Mouse (Mus musculus) neural tube, embryonic 13.5 days (tissue): ENCODE results near the gene Sptb. TPM values are rescaled to one million over a fixed set of nuclear protein-coding genes. Genes with fewer than 3 reads are reported as not detected.

Experiments
- ATAC-seq: fragments of 200-750 bp; cut with Nextera tagmentation; 2 replicates; pipeline ENCODE4 v1.8.0; 2017; ENCODE audit warnings: low read depth, mild to moderate bottlenecking, moderate TSS enrichment, moderate library complexity
- H3K27ac ChIP-seq: fragments of 300-500 bp; sonication (generic); replicated peaks from 2 replicates; pipeline ENCODE4 v1.5.1; 2015; ENCODE audit warnings: moderate library complexity, mild to moderate bottlenecking, inconsistent platforms
- H3K27me3 ChIP-seq: fragments of 300-500 bp; sonication (generic); 2 replicates; pipeline ENCODE4 v1.6.1; 2015; ENCODE audit warnings: mild to moderate bottlenecking, inconsistent platforms
- H3K36me3 ChIP-seq: fragments of 300-500 bp; sonication (generic); 2 replicates; pipeline ENCODE4 v1.6.1; 2015; ENCODE audit warnings: mild to moderate bottlenecking, inconsistent platforms
- H3K4me1 ChIP-seq: fragments of 300-500 bp; sonication (generic); replicated peaks from 2 replicates; pipeline ENCODE4 v1.6.1; 2015; ENCODE audit warnings: inconsistent platforms
- H3K4me2 ChIP-seq: fragments of 300-500 bp; sonication (generic); 2 replicates; pipeline ENCODE4 v1.6.1; 2015; ENCODE audit warnings: inconsistent platforms, mild to moderate bottlenecking, moderate library complexity
- H3K4me3 ChIP-seq: fragments of 300-500 bp; sonication (generic); 2 replicates; pipeline ENCODE4 v1.5.1; 2015; ENCODE audit warnings: mild to moderate bottlenecking, inconsistent platforms
- H3K9ac ChIP-seq: fragments of 300-500 bp; sonication (generic); 2 replicates; pipeline ENCODE4 v1.6.1; 2015; ENCODE audit warnings: moderate library complexity, mild to moderate bottlenecking, inconsistent platforms
- H3K9me3 ChIP-seq: fragments of 300-500 bp; sonication (generic); 2 replicates; pipeline ENCODE4 v1.6.1; 2016; ENCODE audit warnings: inconsistent platforms
- WGBS: fragments of 180-500 bp; shearing (Covaris S2); methylation state at CpG from one replicate; pipeline ENCODE4 v1.1.7; 2015; 5-methylcytosine and 5-hydroxymethylcytosine counted together
- polyA plus RNA-seq: library from polyadenylated mRNA; unstranded; fragments of >200 nt; fragmentation: Nextera tagmentation; extraction: Ambion mirVana; gene quantifications from 2 replicates; pipeline ENCODE4 v1.2.1, GENCODE M21; 2015

Gene Sptb
- polyA plus RNA-seq, 1 experiment from 2014 or later: 2.7 TPM

DNA sequence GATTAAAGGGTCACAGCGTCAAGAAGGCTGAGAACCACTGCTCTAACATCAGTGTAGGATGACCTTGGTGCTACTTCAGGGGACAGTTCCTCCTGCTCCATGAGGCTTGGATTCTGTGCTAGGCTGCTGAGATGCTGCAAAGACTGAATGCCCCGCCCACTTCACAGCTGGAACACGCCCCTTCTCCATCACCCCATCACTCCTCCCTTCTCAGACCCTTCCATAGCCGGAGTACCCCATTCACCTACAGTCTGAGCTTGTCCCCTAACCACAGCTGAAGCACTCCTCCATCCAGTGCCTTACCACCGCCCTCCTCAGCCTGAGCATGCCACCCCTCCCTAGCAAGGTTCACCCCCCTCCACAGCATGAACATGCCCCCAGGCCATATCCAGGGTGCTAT, 90.5 kb downstream of the Sptb start:
- no peak overlapping the region for H3K4me3 ChIP-seq
- peaks cover 28% of the 10 kb centered on the region for H3K4me1 ChIP-seq
- 58% methylated on average over 5 of the region's 5 CpGs for WGBS

DNA sequence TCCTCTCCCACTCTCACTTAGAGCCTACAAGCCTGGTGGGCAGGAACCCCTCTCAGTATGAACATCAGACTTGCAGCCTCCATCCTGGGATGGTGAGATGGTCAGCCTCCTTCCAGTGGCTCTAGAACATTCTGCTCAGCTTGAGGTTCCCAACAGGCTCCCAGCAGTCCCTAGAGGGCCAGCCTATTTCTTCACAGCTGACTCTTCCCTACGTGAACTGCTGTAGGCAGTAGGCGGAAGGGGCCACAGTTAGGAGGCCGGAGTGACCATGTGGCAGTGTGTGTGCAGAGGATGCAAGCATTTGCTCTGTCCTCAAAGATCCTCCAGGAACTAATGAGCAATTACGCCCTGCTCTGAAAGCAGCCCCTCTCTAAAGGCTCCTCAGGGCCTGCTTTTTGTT, 92.2 kb downstream of the Sptb start:
- Histone ChIP-seq H3K4me3 (no peak overlapping the region), H3K4me2 (no peak overlapping the region)

More for the DNA sequence above, 90.5 kb downstream of the Sptb start:
- Histone ChIP-seq H3K4me2 (no peak overlapping the region), H3K27ac (no peak overlapping the region), H3K9ac (no peak overlapping the region), H3K9me3 (no peaks in the 10 kb centered on the region), H3K36me3 (no peaks in the 10 kb centered on the region), H3K27me3 (no peaks in the 10 kb centered on the region)
- no peak for ATAC-seq

GRCm38 (mm10) chr12:76615580-76615937, 94.8 kb downstream of the Sptb start:
- H3K4me2 ChIP-seq: no peak overlapping the region
- 55% methylated on average over 4 of the region's 4 CpGs for WGBS

More for the DNA sequence above, 92.2 kb downstream of the Sptb start:
- peak overlapping the region; percentile 14; the same call in 1 of the 2 replicates for H3K27ac ChIP-seq
- 61% methylated on average over 4 of the region's 4 CpGs for WGBS
- H3K9me3 ChIP-seq: no peaks in the 10 kb centered on the region
- H3K9ac ChIP-seq: no peak overlapping the region
- peaks cover 26% of the 10 kb centered on the region for H3K4me1 ChIP-seq
- no peaks in the 10 kb centered on the region for H3K27me3 ChIP-seq
- H3K36me3 ChIP-seq: no peaks in the 10 kb centered on the region
- peak; percentile 37; the same call in 1 of the 2 replicates for ATAC-seq

DNA sequence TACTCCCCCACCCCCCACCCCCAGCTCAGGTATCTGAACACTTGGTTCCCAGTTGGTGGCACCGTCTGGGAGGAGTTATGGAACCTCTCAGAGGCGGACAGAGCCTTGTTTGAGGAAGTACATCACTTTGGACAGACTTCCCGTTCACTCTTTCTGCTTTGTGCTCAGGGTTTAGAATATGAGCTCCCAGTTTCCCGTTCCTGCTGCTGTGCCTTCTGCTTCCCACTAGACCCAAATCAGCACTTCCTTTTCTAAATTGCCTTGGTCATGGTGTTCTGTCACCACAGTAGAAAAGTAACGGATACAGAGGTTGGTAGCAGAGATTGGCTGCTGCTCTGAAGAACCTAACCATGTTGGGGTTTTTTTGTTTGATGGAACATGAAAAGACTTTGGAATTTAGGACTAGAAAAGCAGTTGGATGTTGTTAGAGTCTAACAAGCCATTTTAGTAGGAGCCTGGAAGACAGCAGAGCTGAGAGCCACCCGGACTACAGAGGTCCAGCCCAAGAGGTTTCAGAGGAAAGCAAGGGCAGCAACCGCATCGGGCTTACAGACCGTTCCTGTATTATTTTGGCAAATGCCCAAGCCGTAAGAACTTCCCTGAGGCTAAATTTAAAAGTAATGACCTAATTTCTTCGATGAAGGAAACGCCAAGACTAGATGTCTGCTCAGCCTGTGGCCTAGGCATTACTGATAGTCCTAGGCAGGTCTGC, 95.3 kb downstream of the Sptb start:
- no peak for ATAC-seq
- peaks cover 21% of the 10 kb centered on the region for H3K4me1 ChIP-seq
- no peaks in the 10 kb centered on the region for H3K9me3 ChIP-seq
- no peaks in the 10 kb centered on the region for H3K27me3 ChIP-seq
- no peak overlapping the region for H3K4me2 ChIP-seq
- no peaks in the 10 kb centered on the region for H3K36me3 ChIP-seq
- H3K27ac ChIP-seq: peak overlapping the region; percentile 23; the same call in 1 of the 2 replicates
- 54% methylated on average over 12 of the region's 12 CpGs for WGBS
- H3K9ac ChIP-seq: no peak overlapping the region
- H3K4me3 ChIP-seq: no peak overlapping the region

More at GRCm38 (mm10) chr12:76615580-76615937, 94.8 kb downstream of the Sptb start:
- H3K9me3 ChIP-seq: no peaks in the 10 kb centered on the region
- no peaks in the 10 kb centered on the region for H3K36me3 ChIP-seq
- peaks cover 21% of the 10 kb centered on the region for H3K4me1 ChIP-seq
- H3K4me3 ChIP-seq: no peak overlapping the region
- peak overlapping the region; percentile 23; the same call in 1 of the 2 replicates for H3K27ac ChIP-seq
- ATAC-seq: no peak
- H3K27me3 ChIP-seq: no peaks in the 10 kb centered on the region
- no peak overlapping the region for H3K9ac ChIP-seq

DNA sequence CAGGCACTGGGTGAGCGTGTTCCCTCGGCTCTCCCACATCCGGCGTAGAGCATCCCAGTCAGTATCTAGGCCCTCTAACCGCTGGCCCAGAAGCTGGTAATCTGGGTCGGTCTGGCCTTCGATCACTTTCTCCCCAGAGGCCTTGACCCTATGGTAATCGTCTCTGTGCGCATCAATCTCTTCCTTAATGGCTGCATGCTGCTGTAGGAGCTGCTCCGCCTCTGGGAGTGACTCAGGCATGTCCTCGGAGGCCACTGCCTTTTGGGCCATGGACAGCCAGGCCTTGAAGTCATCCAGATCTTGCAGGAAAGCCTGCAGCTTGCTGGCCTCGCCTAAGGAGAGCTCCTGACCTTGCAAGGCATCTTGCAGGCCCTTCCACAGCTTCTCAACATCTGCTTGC, 97.7 kb downstream of the Sptb start:
- no peaks in the 10 kb centered on the region for H3K36me3 ChIP-seq
- 79% methylated on average over 12 of the region's 12 CpGs for WGBS
- H3K9ac ChIP-seq: no peak overlapping the region
- no peaks in the 10 kb centered on the region for H3K9me3 ChIP-seq
- H3K4me1 ChIP-seq: peaks cover 9% of the 10 kb centered on the region; the same call in 1 of the 2 replicates
- H3K27me3 ChIP-seq: no peaks in the 10 kb centered on the region
- H3K27ac ChIP-seq: no peak overlapping the region
- H3K4me2 ChIP-seq: no peak overlapping the region
- no peak overlapping the region for H3K4me3 ChIP-seq
- no peak for ATAC-seq

DNA sequence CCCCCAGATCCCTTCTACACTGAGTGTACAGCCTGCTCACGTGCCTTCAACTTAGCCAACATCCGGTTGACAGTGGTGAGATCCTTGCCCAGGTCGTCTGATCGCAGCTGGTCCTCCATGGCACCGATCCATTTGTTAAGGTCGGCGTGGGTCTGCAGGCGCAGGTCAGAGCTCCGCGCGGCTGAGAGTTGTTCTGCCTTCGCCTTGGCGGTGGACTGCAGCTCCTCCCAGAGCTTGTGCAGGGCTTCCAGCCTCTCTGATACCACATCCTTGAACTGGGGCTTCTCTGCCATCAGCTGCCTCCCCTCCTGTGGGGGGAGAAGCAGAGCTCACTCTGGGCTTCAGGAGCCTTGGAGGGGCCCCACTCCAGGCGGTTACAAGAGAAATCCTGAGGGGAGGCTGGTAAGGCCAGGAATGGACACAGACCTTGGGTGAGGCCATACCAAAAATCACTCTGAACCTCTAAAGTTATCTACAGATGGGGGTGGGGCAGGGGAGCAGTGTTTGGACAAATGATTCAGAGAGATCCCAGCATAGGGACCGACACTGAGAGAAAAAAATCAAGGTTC, 101.3 kb downstream of the Sptb start:
- Histone ChIP-seq H3K4me1 (no peaks in the 10 kb centered on the region), H3K4me2 (no peak overlapping the region), H3K36me3 (no peaks in the 10 kb centered on the region), H3K9me3 (no peaks in the 10 kb centered on the region), H3K9ac (no peak overlapping the region), H3K27ac (no peak overlapping the region), H3K4me3 (no peak overlapping the region), H3K27me3 (no peaks in the 10 kb centered on the region)
- no peak for ATAC-seq
- WGBS: 85% methylated on average over 15 of the region's 15 CpGs

DNA sequence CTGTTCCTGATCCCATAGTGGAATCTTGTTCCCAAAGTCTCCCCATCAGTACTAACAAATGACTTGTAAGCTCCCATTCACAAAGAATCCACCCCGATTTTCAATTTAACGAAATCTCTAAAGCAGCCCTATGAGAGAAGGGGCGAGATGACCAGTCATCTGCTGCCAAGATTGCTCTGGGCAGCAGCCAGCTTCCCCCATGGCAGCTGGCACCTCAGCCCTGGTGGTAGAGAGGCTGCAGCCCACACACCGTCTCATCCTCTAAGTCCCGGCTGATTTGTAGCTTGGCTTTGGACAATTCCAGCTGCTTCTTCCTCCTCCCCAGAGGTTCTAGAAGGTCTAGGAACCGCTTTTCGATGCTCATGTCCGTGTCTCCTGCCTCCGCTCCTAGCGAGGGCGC, 102.1 kb downstream of the Sptb start:
- Histone ChIP-seq H3K9me3 (no peaks in the 10 kb centered on the region), H3K4me1 (no peaks in the 10 kb centered on the region), H3K4me3 (no peak overlapping the region), H3K4me2 (no peak overlapping the region), H3K9ac (no peak overlapping the region), H3K27ac (no peak overlapping the region), H3K27me3 (no peaks in the 10 kb centered on the region), H3K36me3 (no peaks in the 10 kb centered on the region)
- no peak for ATAC-seq
- 83% methylated on average over 11 of the region's 11 CpGs for WGBS

DNA sequence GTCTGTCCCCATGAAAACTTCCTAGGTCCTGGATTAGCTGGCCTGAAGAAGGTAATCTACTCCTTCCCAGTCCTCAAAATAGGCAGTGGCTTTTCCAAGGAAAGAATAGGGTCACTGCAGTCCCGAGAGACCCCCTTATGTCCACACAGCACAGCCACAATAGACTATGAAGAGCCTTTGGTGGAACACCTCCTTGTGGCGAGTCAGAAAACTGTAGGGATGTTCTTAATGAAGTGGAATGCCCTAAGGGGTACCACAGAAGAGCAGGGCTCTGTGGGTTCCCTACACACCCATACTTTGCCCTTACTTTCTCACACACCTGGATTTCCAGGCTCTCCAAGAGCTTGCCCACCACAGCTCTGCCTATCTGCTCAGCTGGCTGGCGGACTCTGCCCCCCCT, 104.5 kb downstream of the Sptb start:
- Histone ChIP-seq H3K9ac (no peak overlapping the region), H3K27ac (no peak overlapping the region), H3K9me3 (no peaks in the 10 kb centered on the region), H3K4me2 (no peak overlapping the region), H3K27me3 (no peaks in the 10 kb centered on the region), H3K4me3 (no peak overlapping the region), H3K4me1 (no peaks in the 10 kb centered on the region), H3K36me3 (no peaks in the 10 kb centered on the region)
- 77% methylated on average over 3 of the region's 3 CpGs for whole genome bisulfite sequencing
- no peak for ATAC-seq

DNA sequence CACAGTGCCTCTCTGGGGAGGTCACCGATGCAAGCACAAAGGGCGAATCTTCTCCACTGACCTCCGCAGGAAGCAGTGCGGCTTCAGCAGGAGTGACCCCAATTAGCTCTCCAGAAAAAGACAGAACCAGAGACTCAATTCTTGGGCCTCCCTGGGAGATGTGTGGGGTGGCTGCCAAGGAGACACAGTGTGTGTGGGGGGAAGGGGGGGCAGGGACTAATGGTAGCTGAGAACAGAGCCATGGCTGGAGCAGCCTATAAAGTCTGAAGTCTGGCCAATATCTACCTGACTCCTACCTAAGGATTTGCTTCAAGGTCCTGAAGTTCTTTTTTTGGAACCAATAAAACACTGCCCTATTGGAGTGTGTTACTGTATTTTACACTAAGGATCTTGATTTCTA, 105.8 kb downstream of the Sptb start:
- no peaks in the 10 kb centered on the region for H3K36me3 ChIP-seq
- ATAC-seq: no peak
- no peak overlapping the region for H3K9ac ChIP-seq
- no peaks in the 10 kb centered on the region for H3K9me3 ChIP-seq
- no peak overlapping the region for H3K4me2 ChIP-seq
- H3K27ac ChIP-seq: no peak overlapping the region
- 45% methylated on average over 4 of the region's 4 CpGs for WGBS
- no peaks in the 10 kb centered on the region for H3K27me3 ChIP-seq
- H3K4me1 ChIP-seq: no peaks in the 10 kb centered on the region
- no peak overlapping the region for H3K4me3 ChIP-seq

- H3K4me3 ChIP-seq: no peak overlapping the region
- H3K4me2 ChIP-seq: no peak overlapping the region
- 90% methylated on average over 9 of the region's 9 CpGs for WGBS
- H3K27ac ChIP-seq: no peak overlapping the region
- H3K27me3 ChIP-seq: no peaks in the 10 kb centered on the region
- no peak for ATAC-seq
- no peak overlapping the region for H3K9ac ChIP-seq
- no peaks in the 10 kb centered on the region for H3K9me3 ChIP-seq
- no peaks in the 10 kb centered on the region for H3K36me3 ChIP-seq
- H3K4me1 ChIP-seq: no peaks in the 10 kb centered on the region
These were observed 106.6 kb downstream of the Sptb start for GRCm38 (mm10) chr12:76603779-76604178.

DNA sequence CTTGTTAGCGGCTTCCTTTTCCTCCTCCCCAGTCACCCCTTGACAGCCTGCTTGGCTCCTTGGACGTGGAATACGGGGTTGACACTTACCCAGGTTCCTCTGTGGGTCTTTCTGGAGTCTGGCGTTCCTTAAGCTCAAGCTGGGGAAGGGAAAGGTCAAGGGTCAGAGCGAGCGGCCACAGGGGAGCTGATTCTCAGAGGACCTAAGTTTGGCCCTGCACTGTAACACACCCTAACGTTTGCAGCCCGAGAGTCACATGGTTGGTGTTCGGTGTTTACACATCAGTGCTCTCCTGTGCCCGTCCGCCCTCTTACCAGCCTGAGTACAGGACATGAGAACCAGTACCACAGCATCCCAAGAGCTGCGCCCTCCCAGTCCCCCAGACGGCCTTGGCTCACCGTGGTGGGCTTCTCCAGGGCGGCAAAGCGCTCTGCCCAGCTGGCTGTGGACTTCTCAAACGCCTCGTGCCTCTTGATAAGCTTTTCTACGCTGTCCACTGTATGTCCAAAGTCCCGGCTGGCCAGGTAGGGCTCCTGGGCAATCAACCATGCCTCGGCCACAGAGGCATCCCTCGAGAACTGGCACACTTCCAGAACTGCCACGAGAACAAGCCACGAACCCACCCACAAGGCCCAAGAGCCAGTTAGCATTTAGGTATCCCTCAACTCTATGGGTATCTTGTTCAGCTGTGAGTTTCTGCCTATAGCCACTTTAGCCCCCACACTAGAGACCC, 112.0 kb downstream of the Sptb start:
- Histone ChIP-seq H3K4me3 (no peak overlapping the region), H3K27me3 (no peaks in the 10 kb centered on the region), H3K9ac (no peak overlapping the region), H3K4me2 (no peak overlapping the region), H3K9me3 (no peaks in the 10 kb centered on the region), H3K36me3 (no peaks in the 10 kb centered on the region), H3K27ac (no peak overlapping the region), H3K4me1 (peaks cover 15% of the 10 kb centered on the region)
- no peak for ATAC-seq
- 84% methylated on average over 24 of the region's 24 CpGs for WGBS

GRCm38 (mm10) chr12:76597577-76598100, 112.7 kb downstream of the Sptb start:
- Histone ChIP-seq H3K27me3 (no peaks in the 10 kb centered on the region), H3K9ac (no peak overlapping the region), H3K4me2 (no peak overlapping the region), H3K4me1 (peaks cover 15% of the 10 kb centered on the region), H3K27ac (no peak overlapping the region), H3K4me3 (no peak overlapping the region), H3K36me3 (no peaks in the 10 kb centered on the region), H3K9me3 (no peaks in the 10 kb centered on the region)
- 80% methylated on average over 15 of the region's 15 CpGs for WGBS
- ATAC-seq: no peak
